Mouse (Mus musculus): Measurements from ENCODE around the gene Ifnb1. TPM values are rescaled to one million over a fixed set of nuclear protein-coding genes. Genes with fewer than 3 reads are reported as not detected.

The Ifnb1 gene
- total and polyA plus RNA-seq, 3 experiments: not detected

GRCm38 (mm10) chr4:88515711-88516211 lies 6.8 kb downstream of the Ifnb1 start:
- dilution Hi-C loops (cut with MboI; ENCODE audit: extremely low pct_ligation_motif_present, extremely low pct_unique_long_range_greater_than_20kb, low sequenced_read_pairs): no loop called here
- Histone ChIP-seq H3K9ac (ENCODE audit: insufficient read depth, low read depth) (0 out of 2 replicates have a peak overlapping the region, but pooled peaks have one; percentile 12), H3K27me3 (replicated peaks) (no peaks in the 10 kb centered on the region), H3K79me2 (replicated peaks; ENCODE audit: control insufficient read depth, extremely low read depth, insufficient read depth, poor library complexity, severe bottlenecking) (no peaks in the 10 kb centered on the region), H3K27ac (ENCODE audit: insufficient read depth, low read depth) (no peak overlapping the region), H3K36me3 (replicated peaks in 1 of 2; ENCODE audit: control insufficient read depth in 1 of 2, insufficient read depth in 1 of 2, low read length in 1 of 2) (no peaks in the 10 kb centered on the region), H3K9me3 (replicated peaks; ENCODE audit: low read length) (no peaks in the 10 kb centered on the region), H3K4me1 (ENCODE audit: control insufficient read depth in 1 of 2, insufficient read depth in 2 of 2) (peaks cover 3 to 5% of the 10 kb centered on the region in 2 experiments; a peak in 2 of 4 replicates), H3K4me2 (ENCODE audit: insufficient read depth, low read depth, poor library complexity, severe bottlenecking) (peak overlapping the region; percentile 86), H3K4me3 (replicated peaks in 1 of 3; ENCODE audit: low read depth in 2 of 3, low read length in 2 of 3, poor library complexity in 1 of 3) (peak overlapping the region in 2 of 3 experiments; percentile 9 to 40)
- in situ Hi-C loops (cut with MboI; ENCODE audit: low pct_ligation_motif_present, low pct_unique_long_range_greater_than_20kb, low sequenced_read_pairs): no loop called here
- no peak for DNase-seq (ENCODE audit: extremely low read depth)
- no peak for TF ChIP-seq NELFE (IDR thresholded peaks at IDR 0.05; ENCODE audit: low read depth, low read length)
- no peak for TF ChIP-seq PAX5 (IDR thresholded peaks at IDR 0.05; ENCODE audit: low read length)
- no peak for TF ChIP-seq ZNF384 (IDR thresholded peaks at IDR 0.05; ENCODE audit: low read depth, low read length)
- no peak for TF ChIP-seq USF1 (IDR thresholded peaks at IDR 0.05; ENCODE audit: low read depth, low read length)

- no peak for TF ChIP-seq NRF1 (IDR thresholded peaks at IDR 0.05; ENCODE audit: low read depth, low read length)
- peak; percentile 47; the same call in 1 of the 2 replicates for TF ChIP-seq BHLHE40 (IDR thresholded peaks at IDR 0.05; ENCODE audit: low read depth, low read length)
- Histone ChIP-seq H3K9me3 (replicated peaks; ENCODE audit: low read length) (no peaks in the 10 kb centered on the region), H3K36me3 (replicated peaks in 1 of 2; ENCODE audit: control insufficient read depth in 1 of 2, insufficient read depth in 1 of 2, low read length in 1 of 2) (no peaks in the 10 kb centered on the region), H3K27ac (ENCODE audit: insufficient read depth, low read depth) (no peak overlapping the region), H3K4me3 (replicated peaks in 1 of 3; ENCODE audit: low read depth in 2 of 3, low read length in 2 of 3, poor library complexity in 1 of 3) (peak overlapping the region in 1 of 3 experiments; percentile 9), H3K9ac (ENCODE audit: insufficient read depth, low read depth) (0 out of 2 replicates have a peak overlapping the region, but pooled peaks have one; percentile 12), H3K4me1 (ENCODE audit: control insufficient read depth in 1 of 2, insufficient read depth in 2 of 2) (peaks cover 3 to 5% of the 10 kb centered on the region in 2 experiments; a peak in 2 of 4 replicates), H3K79me2 (replicated peaks; ENCODE audit: control insufficient read depth, extremely low read depth, insufficient read depth, poor library complexity, severe bottlenecking) (no peaks in the 10 kb centered on the region), H3K4me2 (ENCODE audit: insufficient read depth, low read depth, poor library complexity, severe bottlenecking) (peak overlapping the region; percentile 86), H3K27me3 (replicated peaks) (no peaks in the 10 kb centered on the region)
- DNase-seq (ENCODE audit: extremely low read depth): no peak
- in situ Hi-C loops (cut with MboI; ENCODE audit: low pct_ligation_motif_present, low pct_unique_long_range_greater_than_20kb, low sequenced_read_pairs) (no loop called here), dilution Hi-C loops (cut with MboI; ENCODE audit: extremely low pct_ligation_motif_present, extremely low pct_unique_long_range_greater_than_20kb, low sequenced_read_pairs) (no loop called here)
These were observed 7.3 kb downstream of the Ifnb1 start for GRCm38 (mm10) chr4:88515250-88515649.

GRCm38 (mm10) chr4:88514403-88514802 lies 8.2 kb downstream of the Ifnb1 start:
- Histone ChIP-seq H3K36me3 (replicated peaks in 1 of 2; ENCODE audit: control insufficient read depth in 1 of 2, insufficient read depth in 1 of 2, low read length in 1 of 2) (no peaks in the 10 kb centered on the region), H3K27ac (ENCODE audit: insufficient read depth, low read depth) (no peak overlapping the region), H3K4me3 (replicated peaks in 1 of 3; ENCODE audit: low read depth in 2 of 3, low read length in 2 of 3, poor library complexity in 1 of 3) (no peak overlapping the region), H3K9me3 (replicated peaks; ENCODE audit: low read length) (no peaks in the 10 kb centered on the region), H3K4me2 (ENCODE audit: insufficient read depth, low read depth, poor library complexity, severe bottlenecking) (no peak overlapping the region), H3K9ac (ENCODE audit: insufficient read depth, low read depth) (no peak overlapping the region), H3K79me2 (replicated peaks; ENCODE audit: control insufficient read depth, extremely low read depth, insufficient read depth, poor library complexity, severe bottlenecking) (no peaks in the 10 kb centered on the region), H3K4me1 (ENCODE audit: control insufficient read depth in 1 of 2, insufficient read depth in 2 of 2) (peaks cover under 1 to 3% of the 10 kb centered on the region in 2 experiments; a peak in 2 of 4 replicates), H3K27me3 (replicated peaks) (no peaks in the 10 kb centered on the region)
- peak; percentile 52 for DNase-seq (ENCODE audit: extremely low read depth)
- dilution Hi-C loops (cut with MboI; ENCODE audit: extremely low pct_ligation_motif_present, extremely low pct_unique_long_range_greater_than_20kb, low sequenced_read_pairs): no loop called here
- TF ChIP-seq SMC3 (IDR thresholded peaks at IDR 0.05; ENCODE audit: low read depth, low read length) (peak; percentile 52), CTCF (conservative IDR thresholded peaks at IDR 0.05 in 1 of 2, IDR thresholded peaks at IDR 0.05 in 1 of 2; ENCODE audit: low read depth in 2 of 2, low read length in 2 of 2) (peak; percentile 64 to 74), RCOR1 (conservative IDR thresholded peaks at IDR 0.05; ENCODE audit: low read depth, low read length) (no peak), RAD21 (IDR thresholded peaks at IDR 0.05; ENCODE audit: low read depth, low read length) (peak; percentile 54), JUN (IDR thresholded peaks at IDR 0.05; ENCODE audit: insufficient read depth, low read depth, low read length) (no peak)
- in situ Hi-C loops (cut with MboI; ENCODE audit: low pct_ligation_motif_present, low pct_unique_long_range_greater_than_20kb, low sequenced_read_pairs): no loop called here
